ENCODE assay signal across 22 mouse cellular contexts in the genomic region with DNA sequence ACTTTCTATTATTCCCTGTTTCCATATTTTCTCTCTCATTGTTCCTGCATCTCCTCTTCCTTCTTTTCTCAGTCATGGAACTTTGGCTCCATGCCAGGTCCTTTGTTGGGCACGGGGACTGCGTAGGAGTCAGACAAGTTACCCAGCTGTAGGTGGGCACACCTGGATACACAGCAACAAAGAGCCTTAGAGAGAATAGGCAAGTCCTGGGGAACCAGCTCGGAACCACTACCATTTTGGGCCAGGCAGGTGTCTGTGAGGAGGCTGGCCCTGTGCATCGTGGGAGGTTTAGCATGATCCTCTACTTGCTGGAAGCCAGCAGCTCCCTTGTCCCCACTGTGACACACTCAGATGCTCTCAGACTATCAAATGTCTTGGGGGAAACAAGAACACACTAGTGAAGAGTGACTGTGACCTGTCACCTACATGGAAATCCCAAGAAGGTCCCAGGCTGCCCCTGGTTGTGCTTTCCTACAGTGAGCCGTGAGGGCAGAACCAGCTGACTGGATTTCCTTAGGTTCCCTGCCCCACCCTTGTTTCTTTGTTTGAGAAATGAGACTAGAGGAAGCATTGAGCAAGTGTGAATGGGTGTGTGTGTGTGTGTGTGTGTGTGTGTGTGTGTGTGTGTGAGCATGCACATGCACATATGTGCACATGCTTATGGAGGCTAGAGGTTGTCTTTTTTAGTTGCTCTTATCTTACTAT.
A peak's percentile ranks its signal among the peaks of the same experiment; 100 is the strongest.
DNase-seq lines count a peak whose midpoint lies in the region; ATAC-seq lines count a peak whose summit lies in the region.
"Had no signal": no experiment of that assay in that cellular context is flagged by ENCODE, and none has a peak within 500 bp of the region (broad histone marks: within the 10 kb centered on the region; RNA-seq: fewer than 3 reads in every experiment).

No protein-coding gene starts in this region.

- no peak; the same call in 1 of the 2 replicates for ATAC-seq in embryonic facial prominence, embryonic 14.5 days (ENCODE audit: low read depth)
- ATAC-seq in kidney, embryonic 14.5 days (ENCODE audit: low FRiP score, low TSS enrichment), result peak; percentile 26; the same call in 1 of the 2 replicates
- ATAC-seq in forebrain, embryonic 12.5 days (ENCODE audit: low FRiP score), result no peak
- no peak for ATAC-seq in midbrain, embryonic 16.5 days
- ATAC-seq: activated CD4-positive, CD25-positive, alpha-beta regulatory T cell, adult 4 months; forebrain, embryonic 14.5 days; intestine, embryonic 15.5 days had no signal

- no peak overlapping the region for H3K4me2 ChIP-seq in embryonic facial prominence, embryonic 14.5 days (ENCODE audit: low read depth, low read length)
- H3K4me2 ChIP-seq in kidney, embryonic 14.5 days (replicated peaks; ENCODE audit: low read depth, low read length), result no peak overlapping the region
- no peak overlapping the region for H3K4me2 ChIP-seq in forebrain, embryonic 12.5 days
- no peak overlapping the region for H3K4me2 ChIP-seq in midbrain, embryonic 16.5 days (ENCODE audit: low read length)
- H3K4me2 ChIP-seq: heart, embryonic 11.5 days; hindbrain, embryonic 15.5 days; intestine, embryonic 15.5 days; midbrain, embryonic 11.5 days; neural tube, embryonic 12.5 days had no signal

- H3K9me3 ChIP-seq in embryonic facial prominence, embryonic 14.5 days (ENCODE audit: control insufficient read depth, low read length), result no peaks in the 10 kb centered on the region
- no peaks in the 10 kb centered on the region for H3K9me3 ChIP-seq in embryonic facial prominence, embryonic 10.5 days
- H3K9me3 ChIP-seq in kidney, embryonic 14.5 days (ENCODE audit: control insufficient read depth, low read length), result no peaks in the 10 kb centered on the region
- no peaks in the 10 kb centered on the region for H3K9me3 ChIP-seq in forebrain, embryonic 12.5 days
- H3K9me3 ChIP-seq in midbrain, embryonic 16.5 days (replicated peaks; ENCODE audit: control insufficient read depth, low read length, poor library complexity, severe bottlenecking), result no peaks in the 10 kb centered on the region
- H3K9me3 ChIP-seq: G1E; hindbrain, embryonic 15.5 days; intestine, embryonic 15.5 days; neural tube, embryonic 12.5 days had no signal

- H3K9ac ChIP-seq in embryonic facial prominence, embryonic 14.5 days (ENCODE audit: low read depth, low read length), result no peak overlapping the region
- no peak overlapping the region for H3K9ac ChIP-seq in kidney, embryonic 14.5 days (ENCODE audit: low read depth, low read length)
- H3K9ac ChIP-seq in forebrain, embryonic 12.5 days, result no peak overlapping the region
- H3K9ac ChIP-seq in midbrain, embryonic 16.5 days (ENCODE audit: low read depth, low read length), result no peak overlapping the region
- H3K9ac ChIP-seq: hindbrain, embryonic 15.5 days; intestine, embryonic 15.5 days; liver, embryonic 14.5 days; neural tube, embryonic 12.5 days had no signal

- no peak overlapping the region for H3K4me3 ChIP-seq in embryonic facial prominence, embryonic 14.5 days (ENCODE audit: low read depth, low read length)
- H3K4me3 ChIP-seq in embryonic facial prominence, embryonic 10.5 days, result no peak overlapping the region
- H3K4me3 ChIP-seq in kidney, embryonic 14.5 days (ENCODE audit: low read length), result no peak overlapping the region
- H3K4me3 ChIP-seq in forebrain, embryonic 12.5 days (replicated peaks), result no peak overlapping the region
- no peak overlapping the region for H3K4me3 ChIP-seq in midbrain, embryonic 16.5 days (ENCODE audit: low read depth, low read length)
- H3K4me3 ChIP-seq: hindbrain, embryonic 15.5 days; intestine, embryonic 15.5 days; neural tube, embryonic 12.5 days had no signal

- WGBS in embryonic facial prominence, embryonic 14.5 days, result 73% methylated on average over 5 of the region's 5 CpGs
- WGBS in embryonic facial prominence, embryonic 10.5 days, result 86% methylated on average over 5 of the region's 5 CpGs
- WGBS in kidney, embryonic 14.5 days, result 71% methylated on average over 5 of the region's 5 CpGs
- 75% methylated on average over 5 of the region's 5 CpGs for WGBS in forebrain, embryonic 12.5 days
- WGBS in midbrain, embryonic 16.5 days, result 74% methylated on average over 5 of the region's 5 CpGs

- DNase-seq in embryonic facial prominence, embryonic 14.5 days (ENCODE audit: low spot score), result peak; percentile 14
- no peak for DNase-seq in embryonic facial prominence, embryonic 10.5 days (ENCODE audit: low spot score)
- DNase-seq in kidney, adult 11 months, result no peak
- peak; percentile 20 for DNase-seq in right cerebral cortex, postnatal 14 days
- DNase-seq in right cerebral cortex, postnatal 10 days (ENCODE audit: low spot score in 2 of 2), result no peak
- DNase-seq: adrenal gland, postnatal 10 days; cerebellum, adult 2 months; heart, postnatal 14 days; layer of hippocampus, adult 9-11 months; lung, postnatal 4 days had no signal

- H3K36me3 ChIP-seq in embryonic facial prominence, embryonic 14.5 days (ENCODE audit: control insufficient read depth, insufficient read depth, low read length), result no peaks in the 10 kb centered on the region
- H3K36me3 ChIP-seq in embryonic facial prominence, embryonic 10.5 days (replicated peaks), result no peaks in the 10 kb centered on the region
- H3K36me3 ChIP-seq in kidney, embryonic 14.5 days (ENCODE audit: control insufficient read depth, insufficient read depth, low read length), result no peaks in the 10 kb centered on the region
- no peaks in the 10 kb centered on the region for H3K36me3 ChIP-seq in forebrain, embryonic 12.5 days (replicated peaks)
- H3K36me3 ChIP-seq in midbrain, embryonic 16.5 days (ENCODE audit: control insufficient read depth, insufficient read depth, low read length), result no peaks in the 10 kb centered on the region
- H3K36me3 ChIP-seq: G1E; hindbrain, embryonic 15.5 days; intestine, embryonic 15.5 days; neural tube, embryonic 12.5 days had no signal

- no peaks in the 10 kb centered on the region for H3K4me1 ChIP-seq in embryonic facial prominence, embryonic 14.5 days (ENCODE audit: control insufficient read depth, insufficient read depth, low read length)
- H3K4me1 ChIP-seq in embryonic facial prominence, embryonic 10.5 days, result no peaks in the 10 kb centered on the region
- no peaks in the 10 kb centered on the region for H3K4me1 ChIP-seq in kidney, embryonic 14.5 days (ENCODE audit: control insufficient read depth, insufficient read depth, low read length)
- no peaks in the 10 kb centered on the region for H3K4me1 ChIP-seq in forebrain, embryonic 12.5 days
- no peaks in the 10 kb centered on the region for H3K4me1 ChIP-seq in midbrain, embryonic 16.5 days (ENCODE audit: control insufficient read depth, insufficient read depth, low read length)
- H3K4me1 ChIP-seq: hindbrain, embryonic 15.5 days; neural tube, embryonic 12.5 days had no signal

- H3K27me3 ChIP-seq in embryonic facial prominence, embryonic 14.5 days (replicated peaks; ENCODE audit: control insufficient read depth, insufficient read depth, low read length), result no peaks in the 10 kb centered on the region
- no peaks in the 10 kb centered on the region for H3K27me3 ChIP-seq in embryonic facial prominence, embryonic 10.5 days (replicated peaks; ENCODE audit: low read depth, poor library complexity, severe bottlenecking)
- H3K27me3 ChIP-seq in kidney, embryonic 14.5 days (ENCODE audit: control insufficient read depth, insufficient read depth, low read length), result no peaks in the 10 kb centered on the region
- H3K27me3 ChIP-seq in forebrain, embryonic 12.5 days, result no peaks in the 10 kb centered on the region
- H3K27me3 ChIP-seq in midbrain, embryonic 16.5 days (ENCODE audit: control insufficient read depth, insufficient read depth, low read depth, low read length), result no peaks in the 10 kb centered on the region
- H3K27me3 ChIP-seq: hindbrain, embryonic 15.5 days; intestine, embryonic 15.5 days; neural tube, embryonic 12.5 days had no signal

- H3K27ac ChIP-seq in embryonic facial prominence, embryonic 14.5 days (replicated peaks; ENCODE audit: low read depth, low read length), result no peak overlapping the region
- H3K27ac ChIP-seq in embryonic facial prominence, embryonic 10.5 days (replicated peaks), result no peak overlapping the region
- no peak overlapping the region for H3K27ac ChIP-seq in kidney, embryonic 14.5 days (ENCODE audit: low read depth, low read length)
- H3K27ac ChIP-seq in forebrain, embryonic 12.5 days, result no peak overlapping the region
- no peak overlapping the region for H3K27ac ChIP-seq in midbrain, embryonic 16.5 days (ENCODE audit: low read length)
- H3K27ac ChIP-seq: hindbrain, embryonic 15.5 days; intestine, embryonic 15.5 days; liver, embryonic 14.5 days; neural tube, embryonic 12.5 days had no signal

Comparison
In these comparisons a context has a peak if more than half of its experiments do, and no peak if none do; other contexts are left out.
1. DNase-seq: peak in embryonic facial prominence, embryonic 14.5 days (single experiment) and right cerebral cortex, postnatal 14 days (single experiment); none in embryonic facial prominence, embryonic 10.5 days (single experiment), kidney, adult 11 months (single experiment) and right cerebral cortex, postnatal 10 days (0 of 2).